Comparison of ENCODE assay signal across 18 mouse cellular contexts in the genomic region with DNA sequence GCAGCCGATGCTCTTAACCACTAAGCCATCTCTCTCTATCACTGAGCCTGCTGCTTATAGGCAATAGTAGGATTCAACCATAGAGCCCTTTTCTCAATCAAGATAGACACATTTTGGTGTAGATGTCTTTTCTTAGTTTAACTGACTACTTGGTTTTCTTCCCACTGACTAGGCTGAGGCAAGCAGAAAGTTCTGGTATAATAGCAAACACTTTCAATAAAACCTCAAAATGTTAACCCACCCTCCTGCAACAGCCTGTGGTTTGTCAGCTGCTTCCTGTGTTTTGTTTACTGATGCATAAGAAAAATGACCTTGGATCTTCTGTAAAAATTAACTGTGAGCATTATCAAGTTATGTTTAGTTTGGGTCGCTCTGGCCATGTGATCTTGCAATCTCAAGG.
"Had no signal": no experiment of that assay in that cellular context is flagged by ENCODE, and none has a peak within 500 bp of the region (broad histone marks: within the 10 kb centered on the region; RNA-seq: fewer than 3 reads in every experiment).

No protein-coding gene starts in this region.

- H3K27me3 ChIP-seq: limb, embryonic 12.5 days; limb, embryonic 15.5 days; midbrain, embryonic 15.5 days; neural tube, embryonic 13.5 days; stomach, embryonic 15.5 days had no signal

- DNase-seq: kidney, adult 18-20 months; kidney, adult 9 months; kidney, postnatal 14 days; kidney, postnatal 4 days; left cerebral cortex, postnatal 4 days; liver, postnatal 0 days; lung, embryonic 14.5 days; lung, postnatal 4 days; retina, postnatal 1 day; right cerebral cortex, postnatal 25 days; thymus, adult 18-20 months had no signal

- ATAC-seq: intestine, embryonic 16.5 days; liver, postnatal 0 days; lung, postnatal 0 days; midbrain, embryonic 15.5 days had no signal

- H3K36me3 ChIP-seq: limb, embryonic 12.5 days; limb, embryonic 15.5 days; midbrain, embryonic 15.5 days; stomach, embryonic 15.5 days had no signal
